Mouse (Mus musculus): Measurements from ENCODE around the gene Grm4.

The Grm4 gene

GRCm38 (mm10) chr17:27500811-27501210, 20.4 kb downstream of the Grm4 start:
- no peak; the same call in 1 of the 2 replicates for ATAC-seq (ENCODE audit: insufficient number of reproducible peaks, low FRiP score, low TSS enrichment)

- peak; percentile 80 for ATAC-seq (ENCODE audit: insufficient number of reproducible peaks, low FRiP score, low TSS enrichment)
Observed at GRCm38 (mm10) chr17:27499080-27499479, 22.1 kb downstream of the Grm4 start.

- ATAC-seq (ENCODE audit: insufficient number of reproducible peaks, low FRiP score, low TSS enrichment) = no peak
Observed at GRCm38 (mm10) chr17:27497798-27498197, 23.4 kb downstream of the Grm4 start.

GRCm38 (mm10) chr17:27495008-27495540, 26.1 kb downstream of the Grm4 start:
- ATAC-seq (ENCODE audit: insufficient number of reproducible peaks, low FRiP score, low TSS enrichment) = no peak

- no peak for ATAC-seq (ENCODE audit: insufficient number of reproducible peaks, low FRiP score, low TSS enrichment)
Observed at GRCm38 (mm10) chr17:27493969-27494368, 27.2 kb downstream of the Grm4 start.

- no peak for ATAC-seq (ENCODE audit: insufficient number of reproducible peaks, low FRiP score, low TSS enrichment)
Observed at GRCm38 (mm10) chr17:27493389-27493788, 27.8 kb downstream of the Grm4 start.

- ATAC-seq (ENCODE audit: insufficient number of reproducible peaks, low FRiP score, low TSS enrichment) = no peak
Observed at GRCm38 (mm10) chr17:27488173-27488823, 32.9 kb downstream of the Grm4 start.

GRCm38 (mm10) chr17:27485940-27486339, 35.3 kb downstream of the Grm4 start:
- ATAC-seq (ENCODE audit: insufficient number of reproducible peaks, low FRiP score, low TSS enrichment) = no peak

- ATAC-seq (ENCODE audit: insufficient number of reproducible peaks, low FRiP score, low TSS enrichment) = peak; percentile 57
Observed at GRCm38 (mm10) chr17:27483571-27483970, 37.6 kb downstream of the Grm4 start.

GRCm38 (mm10) chr17:27480143-27481103, 40.8 kb downstream of the Grm4 start:
- ATAC-seq (ENCODE audit: insufficient number of reproducible peaks, low FRiP score, low TSS enrichment) = no peak

- no peak for ATAC-seq (ENCODE audit: insufficient number of reproducible peaks, low FRiP score, low TSS enrichment)
Observed at GRCm38 (mm10) chr17:27475650-27476049, 45.6 kb downstream of the Grm4 start.

GRCm38 (mm10) chr17:27466620-27467019, 54.6 kb downstream of the Grm4 start:
- ATAC-seq (ENCODE audit: insufficient number of reproducible peaks, low FRiP score, low TSS enrichment) = no peak

- ATAC-seq (ENCODE audit: insufficient number of reproducible peaks, low FRiP score, low TSS enrichment) = no peak
Observed at GRCm38 (mm10) chr17:27465924-27466323, 55.3 kb downstream of the Grm4 start.

- no peak for ATAC-seq (ENCODE audit: insufficient number of reproducible peaks, low FRiP score, low TSS enrichment)
Observed at GRCm38 (mm10) chr17:27464327-27464962, 56.8 kb downstream of the Grm4 start.

GRCm38 (mm10) chr17:27459979-27460378, 61.2 kb downstream of the Grm4 start:
- no peak for ATAC-seq (ENCODE audit: insufficient number of reproducible peaks, low FRiP score, low TSS enrichment)

- no peak for ATAC-seq (ENCODE audit: insufficient number of reproducible peaks, low FRiP score, low TSS enrichment)
Observed at GRCm38 (mm10) chr17:27459241-27459640, 62.0 kb downstream of the Grm4 start.

- ATAC-seq (ENCODE audit: insufficient number of reproducible peaks, low FRiP score, low TSS enrichment) = no peak
Observed at GRCm38 (mm10) chr17:27457863-27458494, 63.2 kb downstream of the Grm4 start.

GRCm38 (mm10) chr17:27457038-27457577, 64.1 kb downstream of the Grm4 start:
- ATAC-seq (ENCODE audit: insufficient number of reproducible peaks, low FRiP score, low TSS enrichment) = no peak

- ATAC-seq (ENCODE audit: insufficient number of reproducible peaks, low FRiP score, low TSS enrichment) = peak; percentile 80
Observed at GRCm38 (mm10) chr17:27456364-27456763, 64.8 kb downstream of the Grm4 start.
